Mouse (Mus musculus) spleen, adult 2 months (tissue): ENCODE measurements around the gene Mgp. TPM values are rescaled to one million over a fixed set of nuclear protein-coding genes. Genes with fewer than 3 reads are reported as not detected.
"Not testable (repeated sequence)": the region's sequence is repeated elsewhere in the genome, so short reads cannot be mapped to it uniquely, and the experiment has no call there.

Experiments used
- DNase-seq, 2 experiments: peaks; one replicate each; pipeline versions ENCODE4 v3.0.0 to v3.0.0-alpha.2; 2012 to 2021; ENCODE audit warnings: low spot score in 2 of 2, low read depth in 1 of 2
- H3K27ac ChIP-seq: fragments of 200-500 bp; 2 replicates; pipeline ENCODE4 v1.5.1; 2012; ENCODE audit warnings: low read length, inconsistent platforms; ENCODE audit not compliant: insufficient read depth
- H3K27me3 ChIP-seq: fragments of 200-500 bp; 2 replicates; pipeline ENCODE4 v1.6.1; 2012; ENCODE audit warnings: mild to moderate bottlenecking, moderate library complexity, low read length, inconsistent platforms; ENCODE audit not compliant: control insufficient read depth, insufficient read depth
- H3K36me3 ChIP-seq: fragments of 200-500 bp; 2 replicates; pipeline ENCODE4 v1.6.1; 2012; ENCODE audit warnings: mild to moderate bottlenecking, low read length, inconsistent platforms; ENCODE audit not compliant: control insufficient read depth, insufficient read depth
- H3K4me1 ChIP-seq: fragments of 200-500 bp; 2 replicates; pipeline ENCODE4 v1.6.1; 2011; ENCODE audit warnings: inconsistent platforms; ENCODE audit not compliant: control insufficient read depth, insufficient read depth, insufficient read length
- H3K4me3 ChIP-seq: fragments of 200-500 bp; 2 replicates; pipeline ENCODE4 v1.5.1; 2011; ENCODE audit warnings: mild to moderate bottlenecking, inconsistent platforms; ENCODE audit not compliant: insufficient read depth, insufficient read length; ENCODE audit errors: extremely low read depth
- CTCF ChIP-seq: fragments of 200-500 bp; IDR thresholded peaks from 2 replicates; pipeline ENCODE4 v1.5.1; 2011; ENCODE audit warnings: mild to moderate bottlenecking, inconsistent platforms; ENCODE audit not compliant: insufficient read depth, insufficient read length, insufficient replicate concordance; ENCODE audit errors: extremely low read depth
- POLR2A ChIP-seq: fragments of 200-500 bp; IDR thresholded peaks from 2 replicates; pipeline ENCODE4 v1.6.1; 2011; ENCODE audit warnings: low read depth, low read length, inconsistent platforms
- WGBS: fragments of 180-500 bp; shearing (Covaris S2); methylation state at CpG from one replicate; pipeline ENCODE4 v1.1.7; 2018; 5-methylcytosine and 5-hydroxymethylcytosine counted together
- polyA plus RNA-seq: library from polyadenylated mRNA; depleted of rRNA; stranded (reverse); fragments of >200 nt; gene quantifications from 2 replicates; pipeline ENCODE4 v1.2.3, GENCODE M21; 2012

Gene Mgp
- polyA plus RNA-seq, 1 experiment: 39.8 TPM

- no peak for DNase-seq
- WGBS: 46% methylated on average over 4 of the region's 4 CpGs
- H3K27me3 ChIP-seq: no peaks in the 10 kb centered on the region
- TF ChIP-seq CTCF (no peak), POLR2A (no peak)
- no peak overlapping the region for H3K27ac ChIP-seq
- no peaks in the 10 kb centered on the region for H3K36me3 ChIP-seq
- no peaks in the 10 kb centered on the region for H3K4me1 ChIP-seq
- no peak overlapping the region for H3K4me3 ChIP-seq
These were observed 22.6 kb upstream of the Mgp start for GRCm38 (mm10) chr6:136898222-136898621.

- TF ChIP-seq POLR2A (no peak), CTCF (no peak)
- Histone ChIP-seq H3K27ac (no peak overlapping the region), H3K4me1 (no peaks in the 10 kb centered on the region), H3K4me3 (no peak overlapping the region), H3K27me3 (no peaks in the 10 kb centered on the region), H3K36me3 (no peaks in the 10 kb centered on the region)
- 83% methylated on average over 4 of the region's 4 CpGs for WGBS
- DNase-seq: no peak
These were observed 22.2 kb upstream of the Mgp start for GRCm38 (mm10) chr6:136897789-136898188.

GRCm38 (mm10) chr6:136894532-136895339, 19.1 kb upstream of the Mgp start:
- no peak overlapping the region for H3K27ac ChIP-seq
- 61% methylated on average over 15 of the region's 15 CpGs for WGBS
- TF ChIP-seq CTCF (no peak), POLR2A (no peak)

GRCm38 (mm10) chr6:136892002-136892401, 16.4 kb upstream of the Mgp start:
- TF ChIP-seq POLR2A: no peak
- no peak for TF ChIP-seq CTCF
- WGBS: 84% methylated on average over 2 of the region's 2 CpGs

More at GRCm38 (mm10) chr6:136894532-136895339, 19.1 kb upstream of the Mgp start:
- no peak for DNase-seq
- no peak overlapping the region for H3K4me3 ChIP-seq
- no peaks in the 10 kb centered on the region for H3K4me1 ChIP-seq
- H3K36me3 ChIP-seq: no peaks in the 10 kb centered on the region
- H3K27me3 ChIP-seq: no peaks in the 10 kb centered on the region

GRCm38 (mm10) chr6:136889554-136889953, 13.9 kb upstream of the Mgp start:
- H3K36me3 ChIP-seq: no peaks in the 10 kb centered on the region
- no peak overlapping the region for H3K4me3 ChIP-seq
- H3K27me3 ChIP-seq: no peaks in the 10 kb centered on the region
- no peak for DNase-seq
- no peaks in the 10 kb centered on the region for H3K4me1 ChIP-seq
- WGBS: 91% methylated on average over 6 of the region's 6 CpGs
- TF ChIP-seq POLR2A (no peak), CTCF (no peak)
- no peak overlapping the region for H3K27ac ChIP-seq

More at GRCm38 (mm10) chr6:136892002-136892401, 16.4 kb upstream of the Mgp start:
- no peaks in the 10 kb centered on the region for H3K27me3 ChIP-seq
- no peaks in the 10 kb centered on the region for H3K4me1 ChIP-seq
- DNase-seq: no peak
- H3K36me3 ChIP-seq: no peaks in the 10 kb centered on the region
- H3K27ac ChIP-seq: no peak overlapping the region
- H3K4me3 ChIP-seq: no peak overlapping the region

GRCm38 (mm10) chr6:136889067-136889466, 13.4 kb upstream of the Mgp start:
- WGBS: 93% methylated on average over 6 of the region's 6 CpGs
- TF ChIP-seq POLR2A: no peak
- no peak for TF ChIP-seq CTCF
- no peak overlapping the region for H3K4me3 ChIP-seq
- H3K4me1 ChIP-seq: no peaks in the 10 kb centered on the region
- no peak for DNase-seq
- no peaks in the 10 kb centered on the region for H3K27me3 ChIP-seq
- H3K36me3 ChIP-seq: no peaks in the 10 kb centered on the region
- H3K27ac ChIP-seq: no peak overlapping the region

GRCm38 (mm10) chr6:136887854-136888253, 12.2 kb upstream of the Mgp start:
- 87% methylated on average over 9 of the region's 9 CpGs for WGBS
- Histone ChIP-seq H3K4me1 (no peaks in the 10 kb centered on the region), H3K27ac (no peak overlapping the region), H3K36me3 (no peaks in the 10 kb centered on the region), H3K4me3 (no peak overlapping the region), H3K27me3 (no peaks in the 10 kb centered on the region)
- DNase-seq: no peak
- TF ChIP-seq POLR2A (no peak), CTCF (no peak)

GRCm38 (mm10) chr6:136884766-136885165, 9.1 kb upstream of the Mgp start:
- WGBS: 81% methylated on average over 1 of the region's 1 CpGs
- H3K4me3 ChIP-seq, H3K36me3 ChIP-seq, DNase-seq, H3K4me1 ChIP-seq, H3K27ac ChIP-seq, H3K27me3 ChIP-seq: not testable (repeated sequence)
